Mouse (Mus musculus) erythroblast, embryonic 14.5 days (primary cell): ENCODE results near the gene Vwa3b.

Experiments
- GATA1 ChIP-seq: IDR thresholded peaks from 2 replicates; pipeline ENCODE4 v1.6.1; 2012; ENCODE audit warnings: low read length, inconsistent platforms, mixed read lengths
- TAL1 ChIP-seq: IDR thresholded peaks from 3 replicates; pipeline ENCODE4 v1.6.1; 2012; ENCODE audit warnings: low read length, inconsistent platforms, mixed read lengths

GRCm38 (mm10) chr1:37131146-37131545 is 104.8 kb downstream of the Vwa3b start:
- TF ChIP-seq GATA1 (no peak), TAL1 (no peak)
